Mouse (Mus musculus) spleen, adult 12 weeks (tissue): ENCODE results near the gene Actrt1.

Source experiments
- DNase-seq: peaks from one replicate; pipeline ENCODE4 v3.0.0; 2022; ENCODE audit warnings: low spot score

Actrt1 gene

DNA sequence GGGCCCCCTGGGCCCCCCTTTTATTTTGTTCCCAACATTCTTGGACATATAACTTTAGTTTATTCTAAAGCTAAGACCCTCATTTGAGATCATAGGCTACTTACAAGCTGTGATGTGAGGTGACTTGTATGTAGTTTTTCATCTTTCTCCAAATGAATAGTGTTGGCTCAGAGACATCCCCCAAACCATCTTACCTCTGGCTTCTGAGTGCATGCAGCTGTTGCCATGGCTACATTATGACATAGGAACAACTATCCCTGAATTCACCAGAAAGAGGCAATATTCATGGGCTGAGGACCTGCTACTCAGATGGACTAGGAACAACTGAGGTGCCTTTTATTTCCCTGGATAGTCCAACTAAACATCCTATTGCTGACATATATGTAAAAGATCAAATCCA, at the start of gene Actrt1:
Actrt1 (plus strand) TSS at position 301 of the 400 bp plus-strand sequence.
- no peak for DNase-seq

DNA sequence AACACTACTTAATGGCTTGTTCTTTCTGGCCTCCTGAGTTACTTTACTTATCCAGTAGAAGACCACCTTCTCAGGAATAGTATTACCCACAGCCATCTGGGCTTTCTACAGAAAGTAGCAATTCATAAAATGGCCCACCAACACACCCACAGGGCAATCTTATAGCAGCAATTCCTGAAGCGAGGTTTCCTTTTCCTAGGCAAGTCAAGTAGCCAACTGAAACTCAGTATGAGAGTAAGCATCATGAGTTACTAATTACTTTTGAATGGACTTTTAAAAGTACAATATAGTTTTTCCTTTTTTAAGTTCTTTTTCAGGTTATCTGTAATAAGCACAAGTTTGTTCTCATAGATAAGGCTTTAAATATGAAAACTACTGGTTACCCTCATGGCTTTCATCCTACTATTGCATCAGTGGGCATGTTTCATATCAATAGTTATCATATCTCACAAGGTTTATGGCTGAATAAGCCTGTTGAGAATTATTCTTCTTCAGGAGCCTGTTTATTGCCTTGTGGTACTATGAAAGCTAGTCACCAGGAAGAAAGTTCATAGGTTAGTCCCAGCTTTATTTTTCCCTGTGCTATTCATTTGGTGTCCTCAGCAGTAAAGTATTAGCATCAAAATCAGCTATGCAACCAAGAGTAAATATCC, 2.8 kb downstream of the Actrt1 start:
- no peak for DNase-seq
